Comparison of ENCODE assay signal across 8 mouse cellular contexts in the genomic region with DNA sequence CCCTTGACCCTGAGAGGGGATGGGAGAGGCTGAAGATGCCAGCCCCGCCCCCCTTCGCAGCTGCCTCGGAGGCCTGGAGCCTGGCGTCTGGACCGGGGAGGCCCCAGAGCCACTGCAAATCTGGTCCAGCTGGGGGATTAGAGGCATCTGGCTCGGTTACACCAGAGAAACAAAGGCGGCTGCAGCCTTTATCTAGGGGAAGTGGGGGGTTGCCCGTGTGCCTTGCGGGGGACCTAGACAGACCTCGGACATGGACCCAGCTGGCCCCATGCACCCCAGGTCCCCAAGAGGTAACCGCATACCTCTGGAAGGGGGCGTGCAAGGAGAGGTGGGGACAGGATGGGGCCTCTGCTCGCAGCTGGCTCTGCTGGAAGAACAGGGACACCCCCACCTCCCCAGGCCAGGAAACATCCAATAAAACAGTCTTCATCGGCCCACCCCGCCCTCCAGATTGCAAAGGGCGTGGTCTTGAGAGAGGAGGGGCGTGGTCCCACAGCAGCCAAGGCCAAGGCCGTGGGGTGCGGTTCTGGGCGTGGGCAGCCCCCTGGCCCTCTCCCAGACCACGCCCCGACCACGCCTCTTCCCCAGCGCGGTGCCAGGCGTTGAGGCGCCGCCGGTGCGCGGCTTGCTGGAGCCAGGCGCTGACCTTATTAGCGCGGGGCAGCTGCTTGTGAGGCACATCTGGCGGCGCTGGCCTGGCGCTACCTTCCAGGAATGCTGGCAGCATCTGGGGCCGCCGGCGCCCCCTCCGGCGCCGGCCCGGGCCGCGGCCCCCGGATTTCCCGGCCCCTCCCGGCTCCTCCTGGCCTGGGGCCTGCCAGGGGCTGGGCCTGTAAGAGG. TPM values are rescaled to one million over a fixed set of nuclear protein-coding genes. Genes with fewer than 3 reads are reported as not detected.
DNase-seq lines count a peak whose midpoint lies in the region; ATAC-seq and TF ChIP-seq lines count a peak whose summit lies in the region.

No protein-coding gene starts in this region.

- TF ChIP-seq CTCF in layer of hippocampus, adult 2 months (conservative IDR thresholded peaks at IDR 0.05): no peak

- ATAC-seq in intestine, embryonic 15.5 days: peak; percentile 94
- ATAC-seq in liver, embryonic 16.5 days (ENCODE audit: low read depth): peak; percentile 88
- ATAC-seq in neural tube, embryonic 11.5 days (ENCODE audit: insufficient read depth, low FRiP score, low TSS enrichment): peak; percentile 83

- no peaks in the 10 kb centered on the region for H3K9me3 ChIP-seq in intestine, embryonic 15.5 days
- no peaks in the 10 kb centered on the region for H3K9me3 ChIP-seq in liver, embryonic 16.5 days (replicated peaks; ENCODE audit: control insufficient read depth, low read length)
- H3K9me3 ChIP-seq in neural tube, embryonic 11.5 days (ENCODE audit: control insufficient read depth, low read length): no peaks in the 10 kb centered on the region

- peaks cover 60% of the 10 kb centered on the region for H3K4me1 ChIP-seq in intestine, embryonic 15.5 days (replicated peaks)
- peaks cover 21% of the 10 kb centered on the region for H3K4me1 ChIP-seq in liver, embryonic 16.5 days (ENCODE audit: control insufficient read depth, low read depth, low read length)
- peaks cover 45% of the 10 kb centered on the region for H3K4me1 ChIP-seq in neural tube, embryonic 11.5 days (ENCODE audit: control insufficient read depth, insufficient read depth, low read length)

- peak overlapping the region; percentile 55 for H3K9ac ChIP-seq in intestine, embryonic 15.5 days
- peak overlapping the region; percentile 50 for H3K9ac ChIP-seq in liver, embryonic 16.5 days (ENCODE audit: low read depth, low read length)
- H3K9ac ChIP-seq in neural tube, embryonic 11.5 days (ENCODE audit: low read length): peak overlapping the region; percentile 50

- H3K27me3 ChIP-seq in intestine, embryonic 15.5 days (replicated peaks): no peaks in the 10 kb centered on the region
- peaks cover 10% of the 10 kb centered on the region for H3K27me3 ChIP-seq in liver, embryonic 16.5 days (ENCODE audit: control insufficient read depth, insufficient read depth, low read depth, low read length)
- no peaks in the 10 kb centered on the region for H3K27me3 ChIP-seq in neural tube, embryonic 11.5 days (ENCODE audit: control insufficient read depth, insufficient read depth, low read length)

- no peaks in the 10 kb centered on the region for H3K36me3 ChIP-seq in intestine, embryonic 15.5 days
- H3K36me3 ChIP-seq in liver, embryonic 16.5 days (ENCODE audit: control insufficient read depth, insufficient read depth): no peaks in the 10 kb centered on the region
- H3K36me3 ChIP-seq in neural tube, embryonic 11.5 days (ENCODE audit: control insufficient read depth, insufficient read depth, low read length): no peaks in the 10 kb centered on the region

- peak overlapping the region; percentile 68 for H3K27ac ChIP-seq in layer of hippocampus, adult 2 months
- H3K27ac ChIP-seq in intestine, embryonic 15.5 days: peak overlapping the region; percentile 96
- H3K27ac ChIP-seq in liver, embryonic 16.5 days (ENCODE audit: low read length): peak overlapping the region; percentile 24; the same call in 1 of the 2 replicates
- H3K27ac ChIP-seq in neural tube, embryonic 11.5 days (ENCODE audit: low read depth, low read length): peak overlapping the region; percentile 92

- peak overlapping the region; percentile 94 for H3K4me2 ChIP-seq in intestine, embryonic 15.5 days (replicated peaks)
- peak overlapping the region; percentile 78 for H3K4me2 ChIP-seq in liver, embryonic 16.5 days (ENCODE audit: low read depth, low read length)
- H3K4me2 ChIP-seq in neural tube, embryonic 11.5 days (ENCODE audit: low read depth): peak overlapping the region; percentile 76

- DNase-seq in layer of hippocampus, adult 2 months (ENCODE audit: low spot score in 2 of 2): peak in 1 of 2 experiments; percentile 57
- DNase-seq in layer of hippocampus, postnatal 36 days: no peak
- peak; percentile 97 for DNase-seq in embryo, embryonic 10.5 days (ENCODE audit: low spot score)
- DNase-seq in gastrocnemius, postnatal 4 days (ENCODE audit: low spot score in 2 of 2): peak; percentile 84 to 92
- peak; percentile 91 for DNase-seq in neural tube, embryonic 11.5 days (ENCODE audit: low spot score)
- peak; percentile 80 for DNase-seq in thymus, postnatal 0 days (ENCODE audit: low spot score)

- peak overlapping the region; percentile 43 for H3K4me3 ChIP-seq in layer of hippocampus, adult 2 months
- H3K4me3 ChIP-seq in intestine, embryonic 15.5 days (replicated peaks): peak overlapping the region; percentile 44
- H3K4me3 ChIP-seq in liver, embryonic 16.5 days (ENCODE audit: low read depth, low read length): peak overlapping the region; percentile 51
- H3K4me3 ChIP-seq in neural tube, embryonic 11.5 days (ENCODE audit: low read depth, low read length): peak overlapping the region; percentile 27

- WGBS in intestine, embryonic 15.5 days: under 1% methylated on average over 48 of the region's 49 CpGs
- under 1% methylated on average over 47 of the region's 49 CpGs for WGBS in liver, embryonic 16.5 days (ENCODE audit: insufficient replicate concordance)
- WGBS in neural tube, embryonic 11.5 days: 0% methylated on average over 45 of the region's 49 CpGs

RNA-seq across cellular contexts. Expression of gene Gse1, which starts 48.0 kb away (rescaled TPM):
- 100 to 1,000 TPM; 146 to 158 TPM for total RNA-seq in layer of hippocampus, adult 2 months (2021)
- 100 to 1,000 TPM; 147 to 155 TPM for total RNA-seq in layer of hippocampus, postnatal 36 days (2021)
- total RNA-seq in gastrocnemius, postnatal 4 days (2021): 10 to 100 TPM; 45.9 to 48.7 TPM
- polyA plus RNA-seq in intestine, embryonic 15.5 days (2015; fragmentation: Nextera tagmentation; extraction: Ambion mirVana): 7.9 and 9.6 TPM in 2 replicates
- 7.6 and 9.5 TPM in 2 replicates for polyA plus RNA-seq in liver, embryonic 16.5 days (2015; fragmentation: Nextera tagmentation; extraction: Ambion mirVana)
- polyA plus RNA-seq in neural tube, embryonic 11.5 days (2014; fragmentation: Nextera tagmentation; extraction: Ambion mirVana): 19.9 and 33.5 TPM in 2 replicates
- polyA plus RNA-seq in thymus, postnatal 0 days (2015; fragmentation: Nextera tagmentation; extraction: Ambion mirVana): 26.3 and 35.9 TPM in 2 replicates

Comparison
In these comparisons a context has a peak if more than half of its experiments do, and no peak if none do; other contexts are left out.
1. DNase-seq: peak in embryo, embryonic 10.5 days (single experiment), gastrocnemius, postnatal 4 days (2 of 2), neural tube, embryonic 11.5 days (single experiment) and thymus, postnatal 0 days (single experiment); none in layer of hippocampus, postnatal 36 days (0 of 2).
2. H3K27ac ChIP-seq: peak in every context shown above with its lines; median percentile 96 in intestine, embryonic 15.5 days; 92 in neural tube, embryonic 11.5 days; 68 in layer of hippocampus, adult 2 months; 24 in liver, embryonic 16.5 days.
3. Peak in every context shown above with its lines, with median percentiles within 50 percentile points of each other: H3K4me3 ChIP-seq, ATAC-seq, H3K4me2 ChIP-seq and H3K9ac ChIP-seq.